ENCODE assay signal across 9 mouse cellular contexts in genomic region chr8:72322471-72322889, GRCm38 (mm10). TPM values are rescaled to one million over a fixed set of nuclear protein-coding genes. Genes with fewer than 3 reads are reported as not detected.
A peak's percentile ranks its signal among the peaks of the same experiment; 100 is the strongest.
DNase-seq lines count a peak whose midpoint lies in the region; ATAC-seq and TF ChIP-seq lines count a peak whose summit lies in the region.
"Had no signal": no experiment of that assay in that cellular context is flagged by ENCODE, and none has a peak within 500 bp of the region (broad histone marks: within the 10 kb centered on the region; RNA-seq: fewer than 3 reads in every experiment).

No protein-coding gene starts in this region.

- H3K27me3 ChIP-seq in liver, adult 2 months (ENCODE audit: control insufficient read depth, insufficient read depth, low read length) = no peaks in the 10 kb centered on the region
- peaks cover 35% of the 10 kb centered on the region for H3K27me3 ChIP-seq in liver, embryonic 11.5 days (replicated peaks; ENCODE audit: control insufficient read depth, insufficient read depth, low read length)
- H3K27me3 ChIP-seq in liver, embryonic 15.5 days = peaks cover 56% of the 10 kb centered on the region

- peak; percentile 32 for DNase-seq in liver, adult 2 months (ENCODE audit: extremely low read depth, low read depth, low spot score)
- no peak for DNase-seq in liver, embryonic 11.5 days (ENCODE audit: low spot score)
- peak; percentile 81 to 86 for DNase-seq in adrenal gland, postnatal 36 days
- DNase-seq in spleen, postnatal 36 days (ENCODE audit: low spot score in 2 of 2) = peak; percentile 72 to 82
- no peak for DNase-seq in thymus, postnatal 25 days
- DNase-seq in thymus, adult 18-20 months = no peak
- DNase-seq in thymus, postnatal 10 days (ENCODE audit: low spot score in 2 of 2) = no peak

- no peaks in the 10 kb centered on the region for H3K9me3 ChIP-seq in liver, embryonic 11.5 days (ENCODE audit: control insufficient read depth, low read length)
- H3K9me3 ChIP-seq in liver, embryonic 15.5 days (replicated peaks) = no peaks in the 10 kb centered on the region
- H3K9me3 ChIP-seq: limb, embryonic 12.5 days had no signal

- H3K27ac ChIP-seq in liver, adult 2 months (replicated peaks; ENCODE audit: insufficient read depth, low read depth, low read length) = peak overlapping the region; percentile 17
- H3K27ac ChIP-seq in liver, embryonic 11.5 days (ENCODE audit: low read depth, low read length) = no peak overlapping the region
- no peak overlapping the region for H3K27ac ChIP-seq in liver, embryonic 15.5 days (replicated peaks)
- H3K27ac ChIP-seq: limb, embryonic 12.5 days had no signal

- peak overlapping the region; percentile 36; the same call in 1 of the 2 replicates for H3K9ac ChIP-seq in liver, adult 2 months (ENCODE audit: low read depth, low read length)
- H3K9ac ChIP-seq in liver, embryonic 11.5 days (ENCODE audit: low read depth, low read length) = no peak overlapping the region
- no peak overlapping the region for H3K9ac ChIP-seq in liver, embryonic 15.5 days
- H3K9ac ChIP-seq: limb, embryonic 12.5 days had no signal

- WGBS in liver, adult 2 months = 73% methylated on average over 7 of the region's 7 CpGs
- 61% methylated on average over 7 of the region's 7 CpGs for WGBS in liver, embryonic 11.5 days
- 26% methylated on average over 7 of the region's 7 CpGs for WGBS in liver, embryonic 15.5 days (ENCODE audit: insufficient replicate concordance)

- ATAC-seq in liver, embryonic 11.5 days (replicated peaks; ENCODE audit: low FRiP score) = no peak
- no peak for ATAC-seq in liver, embryonic 15.5 days (ENCODE audit: insufficient read depth)

- no peak for TF ChIP-seq CTCF in liver, adult 2 months (IDR thresholded peaks at IDR 0.05; ENCODE audit: low read depth, low read length)

- H3K4me2 ChIP-seq in liver, embryonic 11.5 days = no peak overlapping the region
- H3K4me2 ChIP-seq in liver, embryonic 15.5 days = peak overlapping the region; percentile 81; the same call in 1 of the 2 replicates
- H3K4me2 ChIP-seq: limb, embryonic 12.5 days had no signal

- peaks cover 9% of the 10 kb centered on the region; the same call in 1 of the 2 replicates for H3K79me2 ChIP-seq in liver, adult 2 months (ENCODE audit: control insufficient read depth, insufficient read depth, low read length)

- TF ChIP-seq POLR2A in liver, adult 2 months (IDR thresholded peaks at IDR 0.05; ENCODE audit: extremely low read depth, insufficient read depth, low read length) = no peak

- peaks cover 3% of the 10 kb centered on the region; the same call in 1 of the 2 replicates for H3K4me1 ChIP-seq in liver, adult 2 months (ENCODE audit: control insufficient read depth, insufficient read depth, low read length)
- peaks cover 8% of the 10 kb centered on the region for H3K4me1 ChIP-seq in liver, embryonic 11.5 days (replicated peaks; ENCODE audit: control insufficient read depth, insufficient read depth, low read length)
- peaks cover 44% of the 10 kb centered on the region for H3K4me1 ChIP-seq in liver, embryonic 15.5 days (replicated peaks)

- 0 out of 2 replicates have a peak overlapping the region, but pooled peaks have one; percentile 1 for H3K4me3 ChIP-seq in liver, adult 2 months (ENCODE audit: insufficient read depth, low read depth, low read length)
- H3K4me3 ChIP-seq in liver, embryonic 11.5 days (ENCODE audit: low read depth, low read length) = no peak overlapping the region
- H3K4me3 ChIP-seq in liver, embryonic 15.5 days (replicated peaks) = no peak overlapping the region
- H3K4me3 ChIP-seq: limb, embryonic 12.5 days had no signal

- H3K36me3 ChIP-seq in liver, adult 2 months (ENCODE audit: control insufficient read depth, insufficient read depth, low read length) = peaks cover 4% of the 10 kb centered on the region; the same call in 1 of the 2 replicates
- no peaks in the 10 kb centered on the region for H3K36me3 ChIP-seq in liver, embryonic 11.5 days (ENCODE audit: control insufficient read depth, insufficient read depth, low read length)
- H3K36me3 ChIP-seq in liver, embryonic 15.5 days (replicated peaks) = no peaks in the 10 kb centered on the region
- H3K36me3 ChIP-seq: limb, embryonic 12.5 days had no signal

RNA-seq across cellular contexts. Expression of gene Klf2, which starts 3.6 kb away (rescaled TPM):
- total RNA-seq in liver, adult 2 months (2014; rRNA removed) = 2.7 and 2.8 TPM in 2 replicates
- polyA plus RNA-seq in liver, adult 2 months (2012; rRNA removed) = 4.4 and 6.0 TPM in 2 replicates
- 5.3 and 5.5 TPM in 2 replicates for polyA plus RNA-seq in liver, embryonic 11.5 days (2014; fragmentation: Nextera tagmentation; extraction: Ambion mirVana)
- total RNA-seq in adrenal gland, postnatal 36 days (2021) = 10 to 100 TPM; 45.2 to 67.5 TPM
- polyA plus RNA-seq in liver, embryonic 15.5 days (2015; fragmentation: Nextera tagmentation; extraction: Ambion mirVana) = 2.6 and 3.1 TPM in 2 replicates

RNA-seq across cellular contexts. Expression of gene Gm10282, which starts 17.4 kb away (rescaled TPM):
- 0.54 and 1.0 TPM in 2 replicates for total RNA-seq in liver, adult 2 months (2014; rRNA removed)
- polyA plus RNA-seq in liver, adult 2 months (2012; rRNA removed) = 0.37 and 0.42 TPM in 2 replicates
- polyA plus RNA-seq in liver, embryonic 11.5 days (2014; fragmentation: Nextera tagmentation; extraction: Ambion mirVana) = 20.8 TPM in 2 replicates
- 10 to 100 TPM in 1 of 2 experiments, 1 to 10 TPM in 1; 5.8 to 20.3 TPM for total RNA-seq in adrenal gland, postnatal 36 days (2021)
- 4.9 and 7.2 TPM in 2 replicates for polyA plus RNA-seq in liver, embryonic 15.5 days (2015; fragmentation: Nextera tagmentation; extraction: Ambion mirVana)

Comparison
In these comparisons a context has a peak if more than half of its experiments do, and no peak if none do; other contexts are left out.
1. DNase-seq: peak in liver, adult 2 months (single experiment), adrenal gland, postnatal 36 days (2 of 2) and spleen, postnatal 36 days (2 of 2); none in liver, embryonic 11.5 days (single experiment), thymus, postnatal 25 days (single experiment), thymus, adult 18-20 months (0 of 2) and thymus, postnatal 10 days (0 of 2).